Mouse (Mus musculus): ENCODE data around the gene Csrnp1. TPM values are rescaled to one million over a fixed set of nuclear protein-coding genes. Genes with fewer than 3 reads are reported as not detected.
A peak's percentile ranks its signal among the peaks of the same experiment; 100 is the strongest.
"Not testable (repeated sequence)": the region's sequence is repeated elsewhere in the genome, so short reads cannot be mapped to it uniquely, and the experiment has no call there.

Gene Csrnp1
- polyA plus RNA-seq, 1 experiment from 2014 or later = 8.2 TPM

GRCm38 (mm10) chr9:120014828-120015227 lies 30.4 kb upstream of the Csrnp1 start:
- WGBS = 62% methylated on average over 6 of the region's 6 CpGs
- Histone ChIP-seq H3K4me3 (no peak overlapping the region), H3K27me3 (no peaks in the 10 kb centered on the region), H3K4me2 (no peak overlapping the region), H3K9me3 (no peaks in the 10 kb centered on the region), H3K4me1 (peaks cover 14% of the 10 kb centered on the region), H3K9ac (no peak overlapping the region), H3K36me3 (no peaks in the 10 kb centered on the region), H3K27ac (no peak overlapping the region)
- no peak for ATAC-seq (ENCODE audit: borderline replicate concordance, extremely low read depth, low FRiP score, low TSS enrichment)

GRCm38 (mm10) chr9:120013251-120013820 lies 28.9 kb upstream of the Csrnp1 start:
- Histone ChIP-seq H3K27me3 (no peaks in the 10 kb centered on the region), H3K9me3 (no peaks in the 10 kb centered on the region), H3K4me3 (no peak overlapping the region), H3K4me1 (peaks cover 14% of the 10 kb centered on the region), H3K27ac (no peak overlapping the region), H3K36me3 (no peaks in the 10 kb centered on the region), H3K4me2 (no peak overlapping the region), H3K9ac (no peak overlapping the region)
- WGBS = 66% methylated on average over 11 of the region's 11 CpGs
- ATAC-seq (ENCODE audit: borderline replicate concordance, extremely low read depth, low FRiP score, low TSS enrichment) = no peak

- no peaks in the 10 kb centered on the region for H3K36me3 ChIP-seq
- no peaks in the 10 kb centered on the region for H3K27me3 ChIP-seq
- 73% methylated on average over 5 of the region's 5 CpGs for WGBS
- H3K4me2 ChIP-seq = no peak overlapping the region
- ATAC-seq (ENCODE audit: borderline replicate concordance, extremely low read depth, low FRiP score, low TSS enrichment) = no peak
- H3K9me3 ChIP-seq = no peaks in the 10 kb centered on the region
- H3K4me3 ChIP-seq = no peak overlapping the region
- no peak overlapping the region for H3K27ac ChIP-seq
- H3K9ac ChIP-seq = no peak overlapping the region
- peaks cover 14% of the 10 kb centered on the region for H3K4me1 ChIP-seq
Observed at GRCm38 (mm10) chr9:120012781-120013180, 28.3 kb upstream of the Csrnp1 start.

- not testable (repeated sequence) for H3K4me2 ChIP-seq; H3K9ac ChIP-seq; H3K4me3 ChIP-seq; H3K36me3 ChIP-seq; H3K9me3 ChIP-seq; ATAC-seq (ENCODE audit: borderline replicate concordance, extremely low read depth, low FRiP score, low TSS enrichment); H3K27ac ChIP-seq; H3K27me3 ChIP-seq
- H3K4me1 ChIP-seq = peaks cover 14% of the 10 kb centered on the region
- 78% methylated on average over 6 of the region's 6 CpGs for WGBS
Observed at GRCm38 (mm10) chr9:120012161-120012560, 27.7 kb upstream of the Csrnp1 start.

- peak; percentile 47 for ATAC-seq (ENCODE audit: borderline replicate concordance, extremely low read depth, low FRiP score, low TSS enrichment)
- H3K4me3 ChIP-seq = peak overlapping the region; percentile 40
- H3K4me2 ChIP-seq = peak overlapping the region; percentile 81
- WGBS = under 1% methylated on average over 10 of the region's 10 CpGs
- no peaks in the 10 kb centered on the region for H3K9me3 ChIP-seq
- H3K27ac ChIP-seq = peak overlapping the region; percentile 90
- H3K4me1 ChIP-seq = peaks cover 14% of the 10 kb centered on the region
- no peaks in the 10 kb centered on the region for H3K27me3 ChIP-seq
- 0 out of 2 replicates have a peak overlapping the region, but pooled peaks have one; percentile 14 for H3K9ac ChIP-seq
- H3K36me3 ChIP-seq = no peaks in the 10 kb centered on the region
Observed at GRCm38 (mm10) chr9:120011533-120011932, 27.1 kb upstream of the Csrnp1 start.

- Histone ChIP-seq H3K4me1 (peaks cover 17% of the 10 kb centered on the region), H3K4me2 (peak overlapping the region; percentile 81), H3K27me3 (no peaks in the 10 kb centered on the region), H3K27ac (peak overlapping the region; percentile 90), H3K4me3 (peak overlapping the region; percentile 40), H3K9ac (peak overlapping the region; percentile 39; the same call in 1 of the 2 replicates), H3K36me3 (no peaks in the 10 kb centered on the region), H3K9me3 (no peaks in the 10 kb centered on the region)
- ATAC-seq (ENCODE audit: borderline replicate concordance, extremely low read depth, low FRiP score, low TSS enrichment) = peak; percentile 91
- 1% methylated on average over 60 of the region's 60 CpGs for WGBS
Observed at GRCm38 (mm10) chr9:120010781-120011511, 26.5 kb upstream of the Csrnp1 start.

GRCm38 (mm10) chr9:120009871-120010270 lies 25.4 kb upstream of the Csrnp1 start:
- H3K9me3 ChIP-seq = no peaks in the 10 kb centered on the region
- no peak for ATAC-seq (ENCODE audit: borderline replicate concordance, extremely low read depth, low FRiP score, low TSS enrichment)
- no peaks in the 10 kb centered on the region for H3K36me3 ChIP-seq
- H3K9ac ChIP-seq = no peak overlapping the region
- H3K4me1 ChIP-seq = peaks cover 21% of the 10 kb centered on the region
- H3K27ac ChIP-seq = no peak overlapping the region
- H3K27me3 ChIP-seq = no peaks in the 10 kb centered on the region
- no peak overlapping the region for H3K4me2 ChIP-seq
- H3K4me3 ChIP-seq = no peak overlapping the region
- WGBS = 91% methylated on average over 3 of the region's 3 CpGs

GRCm38 (mm10) chr9:120009226-120009841 lies 24.9 kb upstream of the Csrnp1 start:
- no peaks in the 10 kb centered on the region for H3K27me3 ChIP-seq
- no peak overlapping the region for H3K9ac ChIP-seq
- 65% methylated on average over 7 of the region's 7 CpGs for WGBS
- H3K4me2 ChIP-seq = no peak overlapping the region
- H3K36me3 ChIP-seq = no peaks in the 10 kb centered on the region
- no peaks in the 10 kb centered on the region for H3K9me3 ChIP-seq
- H3K4me3 ChIP-seq = no peak overlapping the region
- H3K27ac ChIP-seq = no peak overlapping the region
- peaks cover 21% of the 10 kb centered on the region for H3K4me1 ChIP-seq
- no peak for ATAC-seq (ENCODE audit: borderline replicate concordance, extremely low read depth, low FRiP score, low TSS enrichment)

- ATAC-seq (ENCODE audit: borderline replicate concordance, extremely low read depth, low FRiP score, low TSS enrichment) = no peak
- no peak overlapping the region for H3K9ac ChIP-seq
- peaks cover 25% of the 10 kb centered on the region for H3K4me1 ChIP-seq
- H3K4me2 ChIP-seq = no peak overlapping the region
- WGBS = 86% methylated on average over 1 of the region's 1 CpGs
- H3K9me3 ChIP-seq = no peaks in the 10 kb centered on the region
- H3K27me3 ChIP-seq = no peaks in the 10 kb centered on the region
- H3K27ac ChIP-seq = no peak overlapping the region
- no peaks in the 10 kb centered on the region for H3K36me3 ChIP-seq
- H3K4me3 ChIP-seq = no peak overlapping the region
Observed at GRCm38 (mm10) chr9:120007833-120008232, 23.4 kb upstream of the Csrnp1 start.

- H3K9ac ChIP-seq = no peak overlapping the region
- 53% methylated on average over 3 of the region's 3 CpGs for WGBS
- H3K4me2 ChIP-seq = no peak overlapping the region
- no peaks in the 10 kb centered on the region for H3K9me3 ChIP-seq
- ATAC-seq (ENCODE audit: borderline replicate concordance, extremely low read depth, low FRiP score, low TSS enrichment) = no peak
- H3K27me3 ChIP-seq = no peaks in the 10 kb centered on the region
- H3K27ac ChIP-seq = no peak overlapping the region
- no peak overlapping the region for H3K4me3 ChIP-seq
- H3K4me1 ChIP-seq = peaks cover 32% of the 10 kb centered on the region
- H3K36me3 ChIP-seq = no peaks in the 10 kb centered on the region
Observed at GRCm38 (mm10) chr9:120005936-120006335, 21.5 kb upstream of the Csrnp1 start.

- no peak overlapping the region for H3K9ac ChIP-seq
- WGBS = 82% methylated on average over 5 of the region's 5 CpGs
- no peaks in the 10 kb centered on the region for H3K36me3 ChIP-seq
- H3K27ac ChIP-seq = no peak overlapping the region
- ATAC-seq (ENCODE audit: borderline replicate concordance, extremely low read depth, low FRiP score, low TSS enrichment) = no peak
- no peaks in the 10 kb centered on the region for H3K27me3 ChIP-seq
- H3K4me2 ChIP-seq = no peak overlapping the region
- no peaks in the 10 kb centered on the region for H3K9me3 ChIP-seq
- H3K4me1 ChIP-seq = peaks cover 47% of the 10 kb centered on the region
- H3K4me3 ChIP-seq = no peak overlapping the region
Observed at GRCm38 (mm10) chr9:120002893-120003292, 18.4 kb upstream of the Csrnp1 start.
